Mouse (Mus musculus): ENCODE data around the gene Pabpc1l.

DNA sequence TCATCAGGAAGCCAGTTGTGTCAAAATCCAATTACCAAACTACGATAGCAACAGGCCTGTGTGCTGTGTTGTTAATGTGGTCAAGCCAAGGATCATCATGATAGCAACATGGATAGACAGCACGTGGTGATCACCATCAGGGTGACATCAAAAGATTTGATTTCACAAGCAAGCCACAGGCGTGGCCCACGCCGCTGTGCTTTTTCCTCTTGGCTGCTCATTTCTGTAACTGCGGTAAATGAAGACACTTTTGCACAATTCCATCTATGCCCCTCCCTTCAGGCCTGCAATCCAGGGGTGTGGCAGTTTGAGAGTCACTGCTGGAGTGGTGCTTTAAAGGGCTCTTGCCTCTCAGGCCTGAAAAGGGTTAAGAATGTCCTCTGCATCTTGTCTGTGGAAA, 15.7 kb downstream of the Pabpc1l start:
- TF ChIP-seq CTCF (IDR thresholded peaks at IDR 0.05; ENCODE audit: low read depth, low read length) (no peak), POLR2A (IDR thresholded peaks at IDR 0.05; ENCODE audit: extremely low read depth, insufficient read depth, low read length) (no peak)
